Mouse (Mus musculus): ENCODE data around the gene Rom1. TPM values are rescaled to one million over a fixed set of nuclear protein-coding genes. Genes with fewer than 3 reads are reported as not detected.
A peak's percentile ranks its signal among the peaks of the same experiment; 100 is the strongest.

Gene Rom1
- total RNA-seq, 2 experiments from 2014 or later = 2.1 to 2.4 TPM

- DNase-seq (ENCODE audit: extremely low spot score in 1 of 2, low spot score in 2 of 2) = peak; percentile 89 to 93
- intact Hi-C loops (cut with DNase I) = no loop called here
Observed at GRCm38 (mm10) chr19:8880311-8881033, 48.7 kb downstream of the Rom1 start, which contains the start of gene Uqcc3. TSS of gene Uqcc3 (minus strand) at chr19:8880923.

Small RNAs within 50 kb of the gene (microRNA-seq; reads per million reads assigned to microRNA genes)
- not detected for gene Mir5136

Other genes with a start within 250 kb of the Rom1 start
- gene Slc3a2, start 206.0 kb downstream of the Rom1 start, total RNA-seq (2021) = 100 to 1,000 TPM; 195 to 198 TPM
- gene Wdr74, start 193.5 kb downstream of the Rom1 start, total RNA-seq (2021) = 10 to 100 TPM; 47.3 to 47.4 TPM
- gene 1700092M07Rik, start 188.6 kb downstream of the Rom1 start, total RNA-seq (2021) = 1 to 10 TPM; 1.3 to 2.2 TPM
- 10 to 100 TPM; 68.1 to 69.0 TPM for gene Stx5a, start 187.9 kb downstream of the Rom1 start, total RNA-seq (2021)
- gene Nxf1, start 172.3 kb downstream of the Rom1 start, total RNA-seq (2021) = 10 to 100 TPM; 72.7 to 76.2 TPM
- gene Tmem223, start 158.4 kb downstream of the Rom1 start, total RNA-seq (2021) = 10 to 100 TPM; 87.9 to 93.9 TPM
- gene Tmem179b, start 154.9 kb downstream of the Rom1 start, total RNA-seq (2021) = 1 to 10 TPM; 7.2 to 8.9 TPM
- 10 to 100 TPM; 16.4 to 17.8 TPM for gene Taf6l, start 142.9 kb downstream of the Rom1 start, total RNA-seq (2021)
- gene Polr2g, start 130.8 kb downstream of the Rom1 start, total RNA-seq (2021) = 100 to 1,000 TPM; 109 to 110 TPM
- gene Zbtb3, start 126.8 kb downstream of the Rom1 start, total RNA-seq (2021) = 1 to 10 TPM; 4.5 to 5.5 TPM
- gene Ttc9c, start 110.0 kb downstream of the Rom1 start, total RNA-seq (2021) = 10 to 100 TPM; 27.7 to 29.0 TPM
- 10 to 100 TPM; 98.6 to 98.9 TPM for gene Hnrnpul2, start 109.3 kb downstream of the Rom1 start, total RNA-seq (2021)
- gene AC129217.1, start 99.6 kb downstream of the Rom1 start, total RNA-seq (2021) = 1 to 10 TPM in 1 of 2 experiments, not detected in 1; 1.9 TPM
- gene Bscl2, start 91.9 kb downstream of the Rom1 start, total RNA-seq (2021) = 10 to 100 TPM; 96.1 to 97.0 TPM
- gene Gng3, start 90.2 kb downstream of the Rom1 start, total RNA-seq (2021) = 100 to 1,000 TPM; 319 to 328 TPM
- gene Lrrn4cl, start 78.6 kb downstream of the Rom1 start, total RNA-seq (2021) = 1 to 10 TPM in 1 of 2 experiments, under 1 TPM in 1; 0.43 to 1.0 TPM
- 100 to 1,000 TPM; 101 TPM for gene Ubxn1, start 57.9 kb downstream of the Rom1 start, total RNA-seq (2021)
- 10 to 100 TPM; 26.1 to 33.3 TPM for gene Uqcc3, start 48.4 kb downstream of the Rom1 start, total RNA-seq (2021)
- 1 to 10 TPM; 3.4 to 7.9 TPM for gene Lbhd1, start 45.6 kb downstream of the Rom1 start, total RNA-seq (2021)
- gene Gm49403, start 45.4 kb downstream of the Rom1 start, total RNA-seq (2021) = not detected
- gene 1810009A15Rik, start 40.5 kb downstream of the Rom1 start, total RNA-seq (2021) = 10 to 100 TPM; 19.5 to 23.4 TPM
- 1 to 10 TPM in 1 of 2 experiments, not detected in 1; 1.7 TPM for gene Gm49416, start 40.4 kb downstream of the Rom1 start, total RNA-seq (2021)
- gene Ints5, start 36.4 kb downstream of the Rom1 start, total RNA-seq (2021) = 10 to 100 TPM; 22.0 to 23.1 TPM
- gene Ganab, start 31.3 kb downstream of the Rom1 start, total RNA-seq (2021) = 10 to 100 TPM; 94.4 to 96.8 TPM
- 100 to 1,000 TPM; 141 to 144 TPM for gene B3gat3, start 9.0 kb downstream of the Rom1 start, total RNA-seq (2021)
- 1 to 10 TPM; 7.5 to 8.5 TPM for gene Eml3, start 196 bp upstream of the Rom1 start, total RNA-seq (2021)
- gene Mta2, start 12.5 kb upstream of the Rom1 start, total RNA-seq (2021) = 10 to 100 TPM; 50.2 to 52.4 TPM
- gene Tut1, start 24.5 kb upstream of the Rom1 start, total RNA-seq (2021) = 10 to 100 TPM; 14.6 to 16.0 TPM
- gene Eef1g, start 37.7 kb upstream of the Rom1 start, total RNA-seq (2021) = 100 to 1,000 TPM; 228 to 251 TPM
- 10 to 100 TPM; 14.5 to 17.8 TPM for gene Ahnak, start 59.9 kb upstream of the Rom1 start, total RNA-seq (2021)
- not detected for gene Scgb1a1, start 158.6 kb upstream of the Rom1 start, total RNA-seq (2021)
- 10 to 100 TPM; 86.4 to 86.9 TPM for gene Asrgl1, start 206.3 kb upstream of the Rom1 start, total RNA-seq (2021)

Data from left cerebral cortex, postnatal 10 days (tissue).